Mouse (Mus musculus) frontal cortex, postnatal 14 days (tissue): ENCODE results near the gene Olfr522.

Experiments used
- DNase-seq, 2 experiments: peaks; one replicate each; pipeline ENCODE4 v3.0.0; 2022; ENCODE audit warnings: low spot score in 2 of 2

The Olfr522 gene

DNA sequence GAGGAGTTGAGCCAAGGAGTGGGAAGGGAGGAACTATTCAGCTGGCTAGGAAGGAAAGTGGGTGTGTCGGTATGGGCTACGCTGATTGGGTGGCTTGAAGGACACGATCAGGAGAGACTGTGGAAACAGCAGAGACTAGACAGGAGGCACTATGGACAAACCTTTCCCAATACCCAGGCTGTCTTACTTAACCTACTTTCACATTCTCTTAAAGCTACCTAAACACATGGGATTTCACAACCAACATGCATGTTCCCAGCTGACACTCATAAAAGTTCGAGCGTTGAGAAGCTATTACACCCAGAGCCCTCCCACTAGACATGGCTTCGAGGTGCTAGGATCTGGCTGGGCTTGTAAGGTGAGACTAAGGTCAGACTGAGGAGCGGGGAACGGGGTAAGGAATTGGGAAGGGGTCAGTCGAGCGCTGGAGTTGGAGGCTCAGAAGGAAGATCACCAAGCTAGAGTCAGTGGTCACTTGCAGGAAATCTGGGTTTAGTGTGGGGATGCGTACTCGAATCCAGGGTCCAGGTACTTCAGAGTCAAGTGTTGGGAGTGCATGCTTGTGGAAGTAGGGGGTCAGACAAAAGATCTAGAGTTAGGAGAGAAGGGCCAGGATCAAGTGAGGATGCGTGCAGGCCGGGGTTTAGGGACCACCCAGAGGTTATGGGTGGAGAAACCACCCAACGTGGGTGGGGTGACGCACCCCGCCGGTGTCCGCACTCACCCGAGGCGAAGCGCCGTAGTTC lies 48.8 kb downstream of the Olfr522 start, which contains the start of gene Paox:
Gene Paox, plus strand, starts transcription at position 217 of the 746 bp plus-strand sequence.
- peak in 1 of 2 experiments; percentile 39 for DNase-seq

DNA sequence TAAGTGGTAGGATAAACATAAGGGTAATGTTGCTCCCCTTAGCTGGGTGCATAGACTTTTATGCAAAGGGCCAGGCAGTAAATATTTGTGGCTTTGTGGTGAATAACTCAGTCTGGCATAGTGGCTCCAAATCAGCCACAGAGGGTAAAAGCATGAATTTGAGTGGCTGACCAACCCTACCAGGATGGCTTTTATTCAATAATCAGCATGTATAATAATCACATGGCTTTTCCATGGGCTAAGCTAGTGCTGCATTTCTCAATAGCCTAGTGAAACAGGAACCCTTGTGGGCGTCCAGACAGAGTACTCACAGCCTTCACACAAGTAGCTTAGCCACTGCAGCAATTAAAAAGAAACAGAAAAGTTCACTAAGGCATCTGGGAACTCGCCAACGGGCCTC lies 52.6 kb downstream of the Olfr522 start:
- DNase-seq: no peak
